Mouse (Mus musculus): ENCODE results near the gene Lrrc20. TPM values are rescaled to one million over a fixed set of nuclear protein-coding genes. Genes with fewer than 3 reads are reported as not detected.

Lrrc20 gene
- polyA plus RNA-seq, 2 experiments: 6.1 to 6.4 TPM

- H3K36me3 ChIP-seq (replicated peaks; ENCODE audit: control insufficient read depth, insufficient read depth, low read depth): no peaks in the 10 kb centered on the region
- no peak overlapping the region for H3K4me2 ChIP-seq (ENCODE audit: low read depth)
- no peak for ATAC-seq (ENCODE audit: insufficient read depth)
- no peaks in the 10 kb centered on the region for H3K9me3 ChIP-seq (ENCODE audit: control insufficient read depth, low read length)
- H3K27me3 ChIP-seq (ENCODE audit: control insufficient read depth, insufficient read depth, low read length): no peaks in the 10 kb centered on the region
- TF ChIP-seq CTCF (IDR thresholded peaks at IDR 0.05; ENCODE audit: low read depth) (no peak), EP300 (IDR thresholded peaks at IDR 0.05; ENCODE audit: low read depth) (no peak)
- 61% methylated on average over 7 of the region's 7 CpGs for WGBS (ENCODE audit: insufficient replicate concordance)
- no peak for DNase-seq (ENCODE audit: low read depth in 3 of 3, low spot score in 3 of 3)
- no peak overlapping the region for H3K9ac ChIP-seq (replicated peaks)
- H3K27ac ChIP-seq: no peak overlapping the region
- H3K4me1 ChIP-seq (replicated peaks; ENCODE audit: control insufficient read depth in 2 of 2, insufficient read depth in 2 of 2, low read length in 1 of 2): no peaks in the 10 kb centered on the region
- H3K4me3 ChIP-seq (ENCODE audit: insufficient read depth in 1 of 2, low read depth in 2 of 2, low read length in 2 of 2): no peak overlapping the region
Measured at GRCm38 (mm10) chr10:61500756-61501155, 25.2 kb downstream of the Lrrc20 start.

GRCm38 (mm10) chr10:61504073-61504472 lies 28.5 kb downstream of the Lrrc20 start:
- Histone ChIP-seq H3K4me3 (ENCODE audit: insufficient read depth in 1 of 2, low read depth in 2 of 2, low read length in 2 of 2) (no peak overlapping the region), H3K27ac (no peak overlapping the region), H3K27me3 (ENCODE audit: control insufficient read depth, insufficient read depth, low read length) (no peaks in the 10 kb centered on the region), H3K36me3 (replicated peaks; ENCODE audit: control insufficient read depth, insufficient read depth, low read depth) (no peaks in the 10 kb centered on the region), H3K9me3 (ENCODE audit: control insufficient read depth, low read length) (no peaks in the 10 kb centered on the region), H3K4me1 (replicated peaks; ENCODE audit: control insufficient read depth in 2 of 2, insufficient read depth in 2 of 2, low read length in 1 of 2) (no peaks in the 10 kb centered on the region), H3K4me2 (ENCODE audit: low read depth) (no peak overlapping the region), H3K9ac (replicated peaks) (no peak overlapping the region)
- DNase-seq (ENCODE audit: low read depth in 3 of 3, low spot score in 3 of 3) (no peak), ATAC-seq (ENCODE audit: insufficient read depth) (no peak)
- 61% methylated on average over 2 of the region's 2 CpGs for WGBS (ENCODE audit: insufficient replicate concordance)
- TF ChIP-seq EP300 (IDR thresholded peaks at IDR 0.05; ENCODE audit: low read depth): no peak
- no peak for TF ChIP-seq CTCF (IDR thresholded peaks at IDR 0.05; ENCODE audit: low read depth)

- ATAC-seq (ENCODE audit: insufficient read depth): no peak
- 74% methylated on average over 7 of the region's 7 CpGs for WGBS (ENCODE audit: insufficient replicate concordance)
- no peak overlapping the region for H3K9ac ChIP-seq (replicated peaks)
- TF ChIP-seq EP300 (IDR thresholded peaks at IDR 0.05; ENCODE audit: low read depth) (no peak), CTCF (IDR thresholded peaks at IDR 0.05; ENCODE audit: low read depth) (no peak)
- no peaks in the 10 kb centered on the region for H3K9me3 ChIP-seq (ENCODE audit: control insufficient read depth, low read length)
- no peak overlapping the region for H3K27ac ChIP-seq
- H3K36me3 ChIP-seq (replicated peaks; ENCODE audit: control insufficient read depth, insufficient read depth, low read depth): no peaks in the 10 kb centered on the region
- no peak overlapping the region for H3K4me3 ChIP-seq (ENCODE audit: insufficient read depth in 1 of 2, low read depth in 2 of 2, low read length in 2 of 2)
- H3K4me2 ChIP-seq (ENCODE audit: low read depth): no peak overlapping the region
- no peaks in the 10 kb centered on the region; a peak in 1 of 4 replicates for H3K4me1 ChIP-seq (replicated peaks; ENCODE audit: control insufficient read depth in 2 of 2, insufficient read depth in 2 of 2, low read length in 1 of 2)
- no peak for DNase-seq (ENCODE audit: low read depth in 3 of 3, low spot score in 3 of 3)
- no peaks in the 10 kb centered on the region for H3K27me3 ChIP-seq (ENCODE audit: control insufficient read depth, insufficient read depth, low read length)
Measured at GRCm38 (mm10) chr10:61506381-61507200, 31.0 kb downstream of the Lrrc20 start.

- no peak for TF ChIP-seq CTCF (IDR thresholded peaks at IDR 0.05; ENCODE audit: low read depth)
- H3K9me3 ChIP-seq (ENCODE audit: control insufficient read depth, low read length): no peaks in the 10 kb centered on the region
- H3K4me1 ChIP-seq (replicated peaks; ENCODE audit: control insufficient read depth in 2 of 2, insufficient read depth in 2 of 2, low read length in 1 of 2): no peaks in the 10 kb centered on the region; a peak in 1 of 4 replicates
- no peaks in the 10 kb centered on the region for H3K36me3 ChIP-seq (replicated peaks; ENCODE audit: control insufficient read depth, insufficient read depth, low read depth)
- H3K27ac ChIP-seq: no peak overlapping the region
- no peak overlapping the region for H3K4me2 ChIP-seq (ENCODE audit: low read depth)
- no peak for DNase-seq (ENCODE audit: low read depth in 3 of 3, low spot score in 3 of 3)
- WGBS (ENCODE audit: insufficient replicate concordance): 63% methylated on average over 5 of the region's 5 CpGs
- no peak overlapping the region for H3K9ac ChIP-seq (replicated peaks)
- H3K4me3 ChIP-seq (ENCODE audit: insufficient read depth in 1 of 2, low read depth in 2 of 2, low read length in 2 of 2): no peak overlapping the region
- H3K27me3 ChIP-seq (ENCODE audit: control insufficient read depth, insufficient read depth, low read length): no peaks in the 10 kb centered on the region
- ATAC-seq (ENCODE audit: insufficient read depth): no peak
Measured at GRCm38 (mm10) chr10:61509873-61510272, 34.3 kb downstream of the Lrrc20 start.

- Histone ChIP-seq H3K27me3 (ENCODE audit: control insufficient read depth, insufficient read depth, low read length) (no peaks in the 10 kb centered on the region), H3K9ac (replicated peaks) (no peak overlapping the region), H3K36me3 (replicated peaks; ENCODE audit: control insufficient read depth, insufficient read depth, low read depth) (no peaks in the 10 kb centered on the region), H3K4me3 (ENCODE audit: insufficient read depth in 1 of 2, low read depth in 2 of 2, low read length in 2 of 2) (no peak overlapping the region), H3K4me1 (replicated peaks; ENCODE audit: control insufficient read depth in 2 of 2, insufficient read depth in 2 of 2, low read length in 1 of 2) (peaks cover 0 to under 1% of the 10 kb centered on the region in 2 experiments; a peak in 3 of 4 replicates), H3K27ac (no peak overlapping the region), H3K4me2 (ENCODE audit: low read depth) (no peak overlapping the region), H3K9me3 (ENCODE audit: control insufficient read depth, low read length) (no peaks in the 10 kb centered on the region)
- ATAC-seq (ENCODE audit: insufficient read depth) (no peak), DNase-seq (ENCODE audit: low read depth in 3 of 3, low spot score in 3 of 3) (no peak)
- TF ChIP-seq EP300 (IDR thresholded peaks at IDR 0.05; ENCODE audit: low read depth): no peak
- no peak for TF ChIP-seq CTCF (IDR thresholded peaks at IDR 0.05; ENCODE audit: low read depth)
- WGBS (ENCODE audit: insufficient replicate concordance): 31% methylated on average over 7 of the region's 7 CpGs
Measured at GRCm38 (mm10) chr10:61510809-61511208, 35.2 kb downstream of the Lrrc20 start.

Measured in liver, embryonic 14.5 days (tissue).